Mouse (Mus musculus) megakaryocyte, adult 5-6 weeks (primary cell): ENCODE results near the gene Lcn5. TPM values are rescaled to one million over a fixed set of nuclear protein-coding genes. Genes with fewer than 3 reads are reported as not detected.
"Not testable (repeated sequence)": the region's sequence is repeated elsewhere in the genome, so short reads cannot be mapped to it uniquely, and the experiment has no call there.

ENCODE experiments used
- ATAC-seq: 2 replicates; pipeline ENCODE4 v1.8.0; 2016; ENCODE audit warnings: mild to moderate bottlenecking, inconsistent platforms; ENCODE audit not compliant: poor library complexity, severe bottlenecking
- total RNA-seq, 2 experiments: library from RNA; stranded (forward) in 1 of 2; stranded (reverse) in 1 of 2; fragments of 153-499, 151-499 nt in 1 of 2; fragments of 221-1000, 200-1000 nt in 1 of 2; gene quantifications; 2 replicates each; pipeline versions ENCODE4 v1.2.3 to v1.2.4; 2015 to 2017

Gene Lcn5
- total RNA-seq, 2 experiments from 2014 or later = not detected

GRCm38 (mm10) chr2:25676486-25676885 is 18.7 kb downstream of the Lcn5 start, which contains the start of gene Lcn6:
Lcn6 (plus strand) TSS chr2:25676786.
- no peak for ATAC-seq

- ATAC-seq = no peak
These were observed 21.8 kb downstream of the Lcn5 start for GRCm38 (mm10) chr2:25679559-25679958.

GRCm38 (mm10) chr2:25682426-25682825 is 24.7 kb downstream of the Lcn5 start, which contains the start of gene Lcn10:
Lcn10 (plus strand) TSS chr2:25682726.
- no peak for ATAC-seq

- no peak for ATAC-seq
These were observed 29.2 kb downstream of the Lcn5 start for GRCm38 (mm10) chr2:25686941-25687340.

- ATAC-seq = peak; percentile 51; the same call in 1 of the 2 replicates
These were observed 36.9 kb downstream of the Lcn5 start for GRCm38 (mm10) chr2:25694605-25695004.

GRCm38 (mm10) chr2:25696951-25697350 is 39.2 kb downstream of the Lcn5 start:
- no peak for ATAC-seq

- no peak for ATAC-seq
These were observed 40.9 kb downstream of the Lcn5 start for GRCm38 (mm10) chr2:25698696-25699095.

- ATAC-seq = not testable (repeated sequence)
These were observed 42.0 kb downstream of the Lcn5 start, which contains the start of gene Obp2a for GRCm38 (mm10) chr2:25699743-25700142. Obp2a (plus strand) TSS chr2:25700043.

GRCm38 (mm10) chr2:25701001-25701400 is 43.2 kb downstream of the Lcn5 start:
- ATAC-seq = no peak

- ATAC-seq = no peak
These were observed 46.0 kb downstream of the Lcn5 start for GRCm38 (mm10) chr2:25703706-25704105.

- peak; percentile 84 for ATAC-seq
These were observed 49.1 kb downstream of the Lcn5 start, which contains the start of gene Bmyc for GRCm38 (mm10) chr2:25706643-25707481. Bmyc (plus strand) TSS chr2:25706739.

- no peak for ATAC-seq
These were observed 50.4 kb downstream of the Lcn5 start for GRCm38 (mm10) chr2:25708121-25708520.

- ATAC-seq = not testable (repeated sequence)
These were observed 51.3 kb downstream of the Lcn5 start for GRCm38 (mm10) chr2:25709056-25709455.

- not testable (repeated sequence) for ATAC-seq
These were observed 52.0 kb downstream of the Lcn5 start for GRCm38 (mm10) chr2:25709791-25710190.

Other genes with a start within 250 kb of the Lcn5 start
- gene Fut7, start 234.7 kb upstream of the Lcn5 start, total RNA-seq (2015) = 10.1 and 11.6 TPM in 2 replicates
- 20.4 and 21.5 TPM in 2 replicates for gene Fut7, start 234.7 kb upstream of the Lcn5 start, total RNA-seq (2017)
- gene Abca2, start 229.2 kb upstream of the Lcn5 start, total RNA-seq (2015) = 25.5 and 33.3 TPM in 2 replicates
- gene Abca2, start 229.2 kb upstream of the Lcn5 start, total RNA-seq (2017) = 12.0 and 13.0 TPM in 2 replicates
- gene Clic3, start 201.1 kb upstream of the Lcn5 start, total RNA-seq (2015) = not detected in 2 replicates
- not detected in 2 replicates for gene Clic3, start 201.1 kb upstream of the Lcn5 start, total RNA-seq (2017)
- 36.3 and 36.5 TPM in 2 replicates for gene Paxx, start 196.9 kb upstream of the Lcn5 start, total RNA-seq (2015)
- 25.7 and 29.6 TPM in 2 replicates for gene Paxx, start 196.9 kb upstream of the Lcn5 start, total RNA-seq (2017)
- gene Ptgds, start 187.9 kb upstream of the Lcn5 start, total RNA-seq (2015) = not detected in 2 replicates
- gene Ptgds, start 187.9 kb upstream of the Lcn5 start, total RNA-seq (2017) = not detected in 2 replicates
- not detected in 2 replicates for gene Lcn12, start 164.0 kb upstream of the Lcn5 start, total RNA-seq (2015)
- not detected in 2 replicates for gene Lcn12, start 164.0 kb upstream of the Lcn5 start, total RNA-seq (2017)
- gene Fbxw5, start 157.2 kb upstream of the Lcn5 start, total RNA-seq (2015) = 23.4 and 32.3 TPM in 2 replicates
- gene Fbxw5, start 157.2 kb upstream of the Lcn5 start, total RNA-seq (2017) = 15.5 and 19.8 TPM in 2 replicates
- gene C8g, start 156.2 kb upstream of the Lcn5 start, total RNA-seq (2015) = 0.18 and 2.1 TPM in 2 replicates
- gene C8g, start 156.2 kb upstream of the Lcn5 start, total RNA-seq (2017) = 0.44 and 1.2 TPM in 2 replicates
- 9.1 and 9.4 TPM in 2 replicates for gene Traf2, start 111.0 kb upstream of the Lcn5 start, total RNA-seq (2015)
- gene Traf2, start 111.0 kb upstream of the Lcn5 start, total RNA-seq (2017) = 12.6 and 15.3 TPM in 2 replicates
- gene Edf1, start 100.1 kb upstream of the Lcn5 start, total RNA-seq (2015) = 155 and 171 TPM in 2 replicates
- gene Edf1, start 100.1 kb upstream of the Lcn5 start, total RNA-seq (2017) = 133 and 145 TPM in 2 replicates
- gene Mamdc4, start 83.1 kb upstream of the Lcn5 start, total RNA-seq (2015) = 0.09 and 2.3 TPM in 2 replicates
- gene Mamdc4, start 83.1 kb upstream of the Lcn5 start, total RNA-seq (2017) = 0.15 and 5.0 TPM in 2 replicates
- 12.7 and 15.1 TPM in 2 replicates for gene Phpt1, start 82.7 kb upstream of the Lcn5 start, total RNA-seq (2015)
- gene Phpt1, start 82.7 kb upstream of the Lcn5 start, total RNA-seq (2017) = 8.4 and 11.8 TPM in 2 replicates
- gene Ajm1, start 76.2 kb upstream of the Lcn5 start, total RNA-seq (2015) = not detected in 2 replicates
- not detected in 2 replicates for gene Ajm1, start 76.2 kb upstream of the Lcn5 start, total RNA-seq (2017)
- 18.3 and 25.7 TPM in 2 replicates for gene Rabl6, start 49.4 kb upstream of the Lcn5 start, total RNA-seq (2015)
- gene Rabl6, start 49.4 kb upstream of the Lcn5 start, total RNA-seq (2017) = 34.0 and 43.0 TPM in 2 replicates
- not detected in 2 replicates for gene Ccdc183, start 40.3 kb upstream of the Lcn5 start, total RNA-seq (2015)
- not detected in 2 replicates for gene Ccdc183, start 40.3 kb upstream of the Lcn5 start, total RNA-seq (2017)
- gene Tmem141, start 35.9 kb upstream of the Lcn5 start, total RNA-seq (2015) = 8.4 and 19.2 TPM in 2 replicates
- 18.5 and 25.2 TPM in 2 replicates for gene Tmem141, start 35.9 kb upstream of the Lcn5 start, total RNA-seq (2017)
- 1.1 and 1.9 TPM in 2 replicates for gene Fcna, start 29.9 kb upstream of the Lcn5 start, total RNA-seq (2015)
- 2.2 and 3.2 TPM in 2 replicates for gene Fcna, start 29.9 kb upstream of the Lcn5 start, total RNA-seq (2017)
- gene Lcn8, start 4.8 kb upstream of the Lcn5 start, total RNA-seq (2015) = not detected in 2 replicates
- gene Lcn8, start 4.8 kb upstream of the Lcn5 start, total RNA-seq (2017) = not detected in 2 replicates
- gene Lcn6, start 18.8 kb downstream of the Lcn5 start, total RNA-seq (2015) = not detected in 2 replicates
- not detected in 2 replicates for gene Lcn6, start 18.8 kb downstream of the Lcn5 start, total RNA-seq (2017)
- not detected in 2 replicates for gene Lcn10, start 24.8 kb downstream of the Lcn5 start, total RNA-seq (2015)
- gene Lcn10, start 24.8 kb downstream of the Lcn5 start, total RNA-seq (2017) = not detected in 2 replicates
- not detected in 2 replicates for gene Obp2a, start 42.1 kb downstream of the Lcn5 start, total RNA-seq (2015)
- gene Obp2a, start 42.1 kb downstream of the Lcn5 start, total RNA-seq (2017) = not detected in 2 replicates
- 24.4 and 25.9 TPM in 2 replicates for gene Bmyc, start 48.8 kb downstream of the Lcn5 start, total RNA-seq (2015)
- gene Bmyc, start 48.8 kb downstream of the Lcn5 start, total RNA-seq (2017) = 7.6 and 9.3 TPM in 2 replicates
- not detected in 2 replicates for gene Obp2b, start 79.1 kb downstream of the Lcn5 start, total RNA-seq (2015)
- gene Obp2b, start 79.1 kb downstream of the Lcn5 start, total RNA-seq (2017) = not detected in 2 replicates
- not detected in 2 replicates for gene Lcn3, start 107.6 kb downstream of the Lcn5 start, total RNA-seq (2015)
- gene Lcn3, start 107.6 kb downstream of the Lcn5 start, total RNA-seq (2017) = not detected in 2 replicates
- gene Lcn11, start 119.1 kb downstream of the Lcn5 start, total RNA-seq (2015) = not detected in 2 replicates
- gene Lcn11, start 119.1 kb downstream of the Lcn5 start, total RNA-seq (2017) = not detected in 2 replicates
- gene Gm13539, start 124.3 kb downstream of the Lcn5 start, total RNA-seq (2015) = not detected in 2 replicates
- not detected in 2 replicates for gene Gm13539, start 124.3 kb downstream of the Lcn5 start, total RNA-seq (2017)
- not detected in 2 replicates for gene Glt6d1, start 157.9 kb downstream of the Lcn5 start, total RNA-seq (2015)
- gene Glt6d1, start 157.9 kb downstream of the Lcn5 start, total RNA-seq (2017) = not detected in 2 replicates
- not detected in 2 replicates for gene Lcn9, start 165.2 kb downstream of the Lcn5 start, total RNA-seq (2015)
- gene Lcn9, start 165.2 kb downstream of the Lcn5 start, total RNA-seq (2017) = not detected in 2 replicates
- not detected in 2 replicates for gene Sohlh1, start 189.3 kb downstream of the Lcn5 start, total RNA-seq (2015)
- gene Sohlh1, start 189.3 kb downstream of the Lcn5 start, total RNA-seq (2017) = not detected in 2 replicates
- gene Kcnt1, start 205.8 kb downstream of the Lcn5 start, total RNA-seq (2015) = not detected in 2 replicates
- gene Kcnt1, start 205.8 kb downstream of the Lcn5 start, total RNA-seq (2017) = not detected in 2 replicates